Mouse (Mus musculus): ENCODE results near the gene Ins2. TPM values are rescaled to one million over a fixed set of nuclear protein-coding genes. Genes with fewer than 3 reads are reported as not detected.
A peak's percentile ranks its signal among the peaks of the same experiment; 100 is the strongest.

Gene Ins2
- polyA plus RNA-seq, 1 experiment from 2014 or later = not detected

DNA sequence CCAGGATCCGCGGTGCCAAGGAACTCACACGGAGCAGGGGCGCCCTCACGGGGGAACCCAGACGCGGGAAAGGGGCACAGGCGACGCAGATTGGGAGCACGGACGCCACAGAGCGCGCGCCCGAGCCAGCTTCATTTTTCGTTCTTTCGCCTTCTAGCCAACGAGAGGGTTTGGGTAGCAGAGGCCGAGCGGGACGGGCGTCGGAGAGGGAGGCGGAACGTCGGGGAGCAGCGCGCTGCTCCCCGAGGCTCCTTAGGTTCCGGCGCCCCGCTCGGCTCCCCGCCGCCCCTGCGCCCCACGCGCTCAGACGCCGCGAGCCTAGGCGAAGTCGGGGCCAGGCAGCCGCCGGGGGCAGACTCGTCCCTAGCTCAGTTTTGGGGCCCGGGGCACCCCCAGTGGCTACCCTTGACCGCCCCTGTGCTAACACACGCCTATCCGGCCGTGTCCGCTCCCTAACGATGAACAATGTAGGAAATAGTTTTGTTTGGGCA is 79.2 kb downstream of the Ins2 start:
- Histone ChIP-seq H3K27me3 (replicated peaks) (peaks cover 77% of the 10 kb centered on the region), H3K9ac (replicated peaks) (0 out of 2 replicates have a peak overlapping the region, but pooled peaks have one; percentile 23), H3K27ac (replicated peaks) (no peak overlapping the region), H3K4me1 (peaks cover 31% of the 10 kb centered on the region), H3K36me3 (no peaks in the 10 kb centered on the region), H3K4me3 (replicated peaks) (peak overlapping the region; percentile 20), H3K4me2 (peak overlapping the region; percentile 45), H3K9me3 (replicated peaks) (no peaks in the 10 kb centered on the region)
- under 1% methylated on average over 52 of the region's 53 CpGs for WGBS
- no peak for ATAC-seq (ENCODE audit: low FRiP score)

DNA sequence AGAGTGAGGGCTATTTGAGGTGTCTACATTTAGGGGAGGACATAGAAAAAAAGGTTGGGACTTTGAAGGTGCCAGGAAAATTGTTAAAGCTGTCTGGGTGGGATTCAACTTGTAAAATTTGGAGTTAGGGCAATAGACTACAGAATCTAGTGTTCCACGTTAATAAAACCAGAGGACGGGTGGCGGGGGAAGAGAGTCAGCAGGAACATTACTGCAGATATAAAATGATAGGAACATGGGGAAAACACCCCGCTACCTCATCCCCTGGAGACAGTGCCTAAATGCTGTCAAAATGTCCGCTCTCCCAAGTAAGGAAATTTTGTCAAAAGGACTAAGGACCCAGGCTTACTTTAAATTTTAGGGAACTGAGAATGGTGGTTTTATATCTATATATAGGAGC is 80.0 kb downstream of the Ins2 start:
- peaks cover 40% of the 10 kb centered on the region for H3K4me1 ChIP-seq
- H3K36me3 ChIP-seq = no peaks in the 10 kb centered on the region
- H3K9me3 ChIP-seq (replicated peaks) = no peaks in the 10 kb centered on the region
- no peak overlapping the region for H3K4me2 ChIP-seq
- no peak overlapping the region for H3K4me3 ChIP-seq (replicated peaks)
- no peak overlapping the region for H3K27ac ChIP-seq (replicated peaks)
- peaks cover 85% of the 10 kb centered on the region for H3K27me3 ChIP-seq (replicated peaks)
- no peak for ATAC-seq (ENCODE audit: low FRiP score)
- H3K9ac ChIP-seq (replicated peaks) = no peak overlapping the region
- 10% methylated on average over 5 of the region's 5 CpGs for WGBS

DNA sequence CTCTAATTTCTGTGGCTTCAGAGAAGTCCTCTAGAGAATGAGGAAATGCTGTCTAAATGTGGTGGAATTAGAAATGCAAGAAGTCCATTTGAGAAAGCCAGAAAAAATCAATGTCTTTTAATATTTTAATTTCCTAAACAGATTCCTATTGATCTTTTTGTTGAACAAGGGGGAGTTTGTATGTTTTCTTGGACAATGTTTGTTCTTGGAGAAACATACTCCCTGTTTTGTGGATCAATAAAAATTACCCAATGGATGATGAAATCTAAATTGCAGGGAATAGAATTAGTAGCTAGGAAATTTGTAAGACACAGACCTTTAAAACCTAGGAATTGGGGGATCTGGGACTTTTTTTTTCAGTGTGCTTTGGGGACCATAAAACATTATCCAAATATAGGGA is 81.4 kb downstream of the Ins2 start:
- Histone ChIP-seq H3K9me3 (replicated peaks) (no peaks in the 10 kb centered on the region), H3K27me3 (replicated peaks) (peaks cover 95% of the 10 kb centered on the region)
- ATAC-seq (ENCODE audit: low FRiP score) = no peak

DNA sequence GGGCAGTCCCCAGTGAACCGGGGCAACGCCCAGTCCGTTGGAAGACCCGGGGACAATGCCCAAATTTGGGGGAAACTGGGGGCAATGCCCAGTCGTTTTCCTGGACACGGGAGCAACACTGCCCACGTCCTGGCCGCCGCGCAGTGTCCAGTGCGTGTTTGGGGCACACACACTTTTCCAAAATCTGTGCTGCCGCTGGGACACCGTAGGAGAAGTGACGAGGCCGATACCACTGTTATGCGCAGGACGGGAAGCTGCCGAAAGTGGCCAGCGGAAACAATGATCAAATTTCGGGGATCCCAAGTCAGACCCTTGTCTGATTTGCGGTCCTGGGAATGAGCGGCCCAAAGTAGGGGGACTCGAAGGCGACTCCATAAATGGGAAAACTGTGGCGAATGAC is 82.1 kb downstream of the Ins2 start:
- peaks cover 95% of the 10 kb centered on the region for H3K27me3 ChIP-seq (replicated peaks)
- no peaks in the 10 kb centered on the region for H3K36me3 ChIP-seq
- peak overlapping the region; percentile 55 for H3K4me2 ChIP-seq
- no peak for ATAC-seq (ENCODE audit: low FRiP score)
- no peak overlapping the region for H3K27ac ChIP-seq (replicated peaks)
- peaks cover 41% of the 10 kb centered on the region for H3K4me1 ChIP-seq
- no peaks in the 10 kb centered on the region for H3K9me3 ChIP-seq (replicated peaks)
- WGBS = 2% methylated on average over 25 of the region's 25 CpGs
- 0 out of 2 replicates have a peak overlapping the region, but pooled peaks have one; percentile 32 for H3K9ac ChIP-seq (replicated peaks)
- H3K4me3 ChIP-seq (replicated peaks) = peak overlapping the region; percentile 35

More for the DNA sequence above, 81.4 kb downstream of the Ins2 start:
- H3K4me1 ChIP-seq = peaks cover 41% of the 10 kb centered on the region
- H3K4me2 ChIP-seq = no peak overlapping the region
- H3K9ac ChIP-seq (replicated peaks) = no peak overlapping the region
- H3K27ac ChIP-seq (replicated peaks) = no peak overlapping the region
- no peaks in the 10 kb centered on the region for H3K36me3 ChIP-seq
- no peak overlapping the region for H3K4me3 ChIP-seq (replicated peaks)

DNA sequence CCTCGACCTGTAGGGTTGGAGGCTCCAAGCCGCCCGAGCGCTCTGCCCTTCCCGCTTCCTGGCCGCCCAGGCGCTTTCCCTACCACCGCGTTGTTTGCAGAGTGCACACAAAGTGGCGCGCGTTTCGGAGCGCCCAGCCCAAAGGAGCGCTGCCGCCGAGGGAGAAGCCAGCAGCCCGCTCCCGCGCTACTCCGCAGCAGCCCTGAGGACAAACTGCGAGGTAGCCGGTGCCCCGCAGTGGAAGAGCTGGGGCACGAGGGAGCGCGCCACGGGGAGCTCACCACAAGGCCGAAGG is 82.6 kb downstream of the Ins2 start:
- H3K9me3 ChIP-seq (replicated peaks) = no peaks in the 10 kb centered on the region
- no peak overlapping the region for H3K27ac ChIP-seq (replicated peaks)
- WGBS = under 1% methylated on average over 29 of the region's 29 CpGs
- peak overlapping the region; percentile 55 for H3K4me2 ChIP-seq
- no peaks in the 10 kb centered on the region for H3K36me3 ChIP-seq
- peaks cover 41% of the 10 kb centered on the region for H3K4me1 ChIP-seq
- 0 out of 2 replicates have a peak overlapping the region, but pooled peaks have one; percentile 32 for H3K9ac ChIP-seq (replicated peaks)
- H3K4me3 ChIP-seq (replicated peaks) = peak overlapping the region; percentile 35
- ATAC-seq (ENCODE audit: low FRiP score) = no peak
- H3K27me3 ChIP-seq (replicated peaks) = peaks cover 95% of the 10 kb centered on the region

DNA sequence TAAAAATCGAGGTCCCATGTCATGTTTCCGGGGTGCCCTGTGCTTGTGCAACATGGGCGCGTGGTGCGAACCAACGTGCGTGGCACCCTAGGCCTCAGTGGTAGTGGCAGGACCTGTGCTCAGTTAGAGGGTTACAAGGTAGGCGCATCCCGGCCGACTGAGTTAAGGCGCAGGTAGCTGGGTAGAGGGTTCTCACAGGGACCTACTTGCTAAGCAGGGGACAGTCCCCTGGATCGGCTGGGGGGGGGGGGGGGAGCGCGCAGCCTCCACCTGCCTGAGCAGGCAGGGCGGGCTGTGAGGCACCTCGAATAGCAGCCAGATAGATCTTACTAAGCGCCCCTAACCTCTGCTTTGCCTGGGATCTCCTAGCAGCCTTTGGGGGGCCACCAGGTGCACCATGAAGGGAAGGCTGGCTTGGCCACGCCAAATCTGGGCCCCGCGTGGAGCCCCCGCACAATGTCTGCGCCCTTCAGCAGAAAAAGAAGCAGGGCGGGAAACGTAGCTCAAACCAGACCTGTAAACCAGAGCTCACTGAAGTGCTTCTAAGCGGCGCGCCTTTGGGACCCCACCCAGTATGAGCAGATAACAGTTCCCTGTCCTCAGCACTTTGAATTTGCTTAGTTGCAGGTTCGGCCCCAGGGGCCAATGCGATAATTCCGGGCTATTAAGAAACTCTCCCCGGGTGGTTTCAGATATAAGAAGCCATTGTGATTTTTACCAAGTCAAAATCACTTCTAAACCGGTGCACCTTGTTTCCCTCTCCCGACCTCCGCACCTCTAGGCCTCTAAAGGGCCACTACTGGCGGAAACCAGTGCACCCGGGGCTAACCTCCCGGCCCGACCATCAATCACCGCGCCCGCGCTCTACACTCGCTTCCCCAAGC is 83.2 kb downstream of the Ins2 start:
- peak overlapping the region; percentile 55 for H3K4me2 ChIP-seq
- 1% methylated on average over 41 of the region's 43 CpGs for WGBS
- H3K27ac ChIP-seq (replicated peaks) = no peak overlapping the region
- H3K4me1 ChIP-seq = peaks cover 41% of the 10 kb centered on the region
- H3K9ac ChIP-seq (replicated peaks) = 0 out of 2 replicates have a peak overlapping the region, but pooled peaks have one; percentile 32
- ATAC-seq (ENCODE audit: low FRiP score) = no peak
- H3K27me3 ChIP-seq (replicated peaks) = peaks cover 95% of the 10 kb centered on the region
- H3K36me3 ChIP-seq = no peaks in the 10 kb centered on the region
- H3K4me3 ChIP-seq (replicated peaks) = peak overlapping the region; percentile 35
- no peaks in the 10 kb centered on the region for H3K9me3 ChIP-seq (replicated peaks)

DNA sequence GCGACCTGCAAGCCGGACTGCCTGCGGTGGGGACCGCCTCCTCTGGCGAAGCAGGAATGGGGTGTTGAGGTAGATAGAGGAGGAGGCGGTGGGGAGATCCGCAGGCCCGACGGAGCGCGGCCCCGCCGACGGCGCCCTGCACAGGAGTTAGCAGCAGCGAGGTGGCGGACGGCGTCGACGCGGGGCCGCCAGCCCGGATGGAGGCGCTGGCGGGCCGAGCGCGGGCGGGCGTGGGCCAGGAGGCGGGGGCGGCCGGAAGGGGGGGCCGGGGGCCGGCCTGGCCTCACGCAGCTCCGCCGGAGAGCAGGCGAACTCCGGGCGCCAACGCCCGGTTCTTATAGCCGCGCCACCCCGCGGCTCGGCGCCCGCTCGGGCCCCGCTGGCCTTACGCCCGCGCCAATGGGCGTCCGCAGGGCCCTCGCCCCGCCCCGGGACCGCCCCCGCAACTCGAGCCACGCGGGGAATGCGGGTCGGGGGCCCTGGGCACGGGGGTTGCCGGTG is 84.0 kb downstream of the Ins2 start:
- peak overlapping the region; percentile 55 for H3K4me2 ChIP-seq
- H3K27me3 ChIP-seq (replicated peaks) = peaks cover 95% of the 10 kb centered on the region
- H3K27ac ChIP-seq (replicated peaks) = peak overlapping the region; percentile 48; the same call in 1 of the 2 replicates
- peak; percentile 45; the same call in 1 of the 2 replicates for ATAC-seq (ENCODE audit: low FRiP score)
- 2% methylated on average over 43 of the region's 70 CpGs for WGBS
- peaks cover 38% of the 10 kb centered on the region for H3K4me1 ChIP-seq
- peak overlapping the region; percentile 32; the same call in 1 of the 2 replicates for H3K9ac ChIP-seq (replicated peaks)
- no peaks in the 10 kb centered on the region for H3K9me3 ChIP-seq (replicated peaks)
- H3K4me3 ChIP-seq (replicated peaks) = peak overlapping the region; percentile 35
- H3K36me3 ChIP-seq = no peaks in the 10 kb centered on the region

DNA sequence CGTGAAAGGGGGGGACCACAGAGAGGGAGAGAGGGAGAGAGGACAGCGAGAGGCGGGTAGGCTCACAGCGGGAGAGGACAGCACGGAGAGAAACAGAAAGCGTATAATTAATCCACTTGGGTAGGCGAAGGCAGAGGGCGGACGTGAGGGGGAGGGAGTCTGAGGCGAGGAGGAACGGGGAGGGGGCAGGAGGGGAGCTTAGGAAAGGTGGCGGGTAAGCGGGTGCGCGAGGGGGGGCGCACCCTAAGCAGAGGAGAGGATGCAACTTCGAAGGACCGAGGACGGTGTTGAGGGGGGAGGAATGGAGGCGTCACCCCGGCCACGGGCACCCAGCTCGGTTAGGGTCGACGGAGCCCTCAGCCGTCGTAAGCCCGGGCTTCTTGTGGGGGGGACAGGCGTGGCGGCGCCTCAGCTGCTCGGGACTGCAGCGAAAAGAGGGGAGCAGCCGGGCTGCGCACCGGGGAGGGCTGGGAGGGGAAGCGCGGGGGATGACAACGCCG is 84.5 kb downstream of the Ins2 start:
- H3K4me1 ChIP-seq = peaks cover 33% of the 10 kb centered on the region
- peaks cover 95% of the 10 kb centered on the region for H3K27me3 ChIP-seq (replicated peaks)
- peak overlapping the region; percentile 35 for H3K4me3 ChIP-seq (replicated peaks)
- H3K36me3 ChIP-seq = no peaks in the 10 kb centered on the region
- peak overlapping the region; percentile 55 for H3K4me2 ChIP-seq
- peak; percentile 25; the same call in 1 of the 2 replicates for ATAC-seq (ENCODE audit: low FRiP score)
- peak overlapping the region; percentile 48 for H3K27ac ChIP-seq (replicated peaks)
- no peaks in the 10 kb centered on the region for H3K9me3 ChIP-seq (replicated peaks)
- peak overlapping the region; percentile 32; the same call in 1 of the 2 replicates for H3K9ac ChIP-seq (replicated peaks)
- WGBS = under 1% methylated on average over 38 of the region's 40 CpGs

DNA sequence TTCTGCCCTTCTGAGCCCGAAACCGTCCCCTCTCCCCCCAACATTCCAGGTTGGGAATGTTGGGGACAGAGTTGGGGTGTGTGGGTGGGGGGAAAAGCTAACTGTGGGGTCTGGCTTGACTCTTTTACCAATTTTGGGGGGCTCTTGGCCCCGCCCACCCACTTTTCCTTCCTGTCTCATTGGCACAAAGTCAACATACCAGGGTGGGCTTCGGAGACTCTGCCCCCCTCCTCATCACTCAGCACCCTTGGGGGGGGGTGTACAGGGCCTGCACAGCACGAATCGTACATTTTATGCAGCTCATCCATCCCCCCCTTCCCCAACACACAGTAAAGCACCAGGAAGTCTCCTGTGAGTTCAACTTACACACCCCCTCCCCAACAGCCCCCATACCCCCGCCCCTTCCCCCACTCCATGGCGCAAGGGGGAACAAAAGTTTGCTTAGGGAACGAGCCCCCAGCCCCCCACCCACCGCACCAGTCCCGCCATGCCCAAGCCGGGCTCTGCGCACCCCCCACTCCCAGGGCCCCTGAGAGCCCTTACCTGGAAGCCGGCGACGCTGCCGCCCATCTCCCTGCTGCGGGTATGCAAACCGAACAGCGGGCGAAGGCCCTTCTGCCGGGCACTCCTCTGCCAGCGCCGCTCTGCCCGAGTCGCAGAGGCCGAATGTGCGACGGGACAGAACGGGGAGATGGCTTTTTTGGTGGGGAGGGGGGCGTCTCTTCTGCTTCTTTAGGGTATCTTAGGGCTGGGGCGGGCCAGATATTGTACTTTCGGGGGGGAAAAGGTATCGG is 85.2 kb downstream of the Ins2 start:
- peak overlapping the region; percentile 36 for H3K9ac ChIP-seq (replicated peaks)
- peak overlapping the region; percentile 35 for H3K4me3 ChIP-seq (replicated peaks)

DNA sequence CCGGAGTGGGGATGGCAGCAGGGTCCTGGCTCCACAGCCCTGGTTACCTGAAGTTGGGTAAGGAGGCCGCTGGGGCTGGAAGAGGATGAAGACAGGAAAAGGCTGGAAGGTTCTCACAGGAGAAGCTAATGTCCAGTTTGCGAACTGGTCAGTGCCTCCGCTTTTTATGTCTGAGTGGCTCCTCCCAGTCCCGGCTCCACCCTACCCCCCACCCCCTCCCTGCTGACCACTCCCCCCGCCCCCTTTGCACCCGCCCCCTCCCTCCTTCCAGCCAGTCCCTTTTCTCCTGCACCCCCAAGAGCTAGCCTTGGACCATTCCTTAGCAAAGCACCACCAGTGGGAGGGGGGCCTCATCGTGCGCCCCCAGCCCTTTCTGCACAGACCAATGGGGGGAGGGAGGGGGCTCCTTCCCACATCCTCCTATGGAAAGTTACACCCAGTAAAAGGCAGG is 85.8 kb downstream of the Ins2 start:
- WGBS = 7% methylated on average over 7 of the region's 9 CpGs
- peaks cover 91% of the 10 kb centered on the region for H3K27me3 ChIP-seq (replicated peaks)
- no peak overlapping the region for H3K27ac ChIP-seq (replicated peaks)
- no peak overlapping the region for H3K9ac ChIP-seq (replicated peaks)
- H3K4me2 ChIP-seq = peak overlapping the region; percentile 55
- no peaks in the 10 kb centered on the region for H3K36me3 ChIP-seq
- peaks cover 31% of the 10 kb centered on the region for H3K4me1 ChIP-seq
- no peak for ATAC-seq (ENCODE audit: low FRiP score)
- H3K9me3 ChIP-seq (replicated peaks) = no peaks in the 10 kb centered on the region
- peak overlapping the region; percentile 35 for H3K4me3 ChIP-seq (replicated peaks)

More for the DNA sequence above, 85.2 kb downstream of the Ins2 start:
- WGBS = 1% methylated on average over 34 of the region's 34 CpGs
- H3K27ac ChIP-seq (replicated peaks) = peak overlapping the region; percentile 48; the same call in 1 of the 2 replicates
- peaks cover 93% of the 10 kb centered on the region for H3K27me3 ChIP-seq (replicated peaks)
- ATAC-seq (ENCODE audit: low FRiP score) = no peak
- H3K36me3 ChIP-seq = no peaks in the 10 kb centered on the region
- peak overlapping the region; percentile 55 for H3K4me2 ChIP-seq
- H3K9me3 ChIP-seq (replicated peaks) = no peaks in the 10 kb centered on the region
- H3K4me1 ChIP-seq = peaks cover 31% of the 10 kb centered on the region

DNA sequence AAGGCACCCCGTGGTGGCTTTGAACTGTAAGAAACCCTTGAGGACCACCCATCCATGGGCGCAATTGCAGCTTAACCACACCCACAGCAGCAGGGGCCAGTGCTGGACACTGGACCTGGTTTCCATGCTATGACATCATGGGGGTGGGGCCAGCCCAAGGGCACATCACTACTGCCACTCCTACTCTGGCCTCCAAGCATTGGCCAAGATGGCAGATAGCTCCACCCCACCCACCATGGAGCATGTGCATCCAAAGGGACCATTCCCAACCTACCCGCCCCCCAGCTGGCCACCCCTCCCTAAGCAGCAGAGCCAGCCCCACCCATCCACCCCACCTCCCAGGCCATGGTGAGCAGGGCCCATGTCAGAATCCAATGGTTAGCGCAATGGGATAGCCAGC is 87.1 kb downstream of the Ins2 start:
- peak overlapping the region; percentile 26; the same call in 1 of the 2 replicates for H3K4me3 ChIP-seq (replicated peaks)
- H3K36me3 ChIP-seq = no peaks in the 10 kb centered on the region
- peaks cover 30% of the 10 kb centered on the region for H3K4me1 ChIP-seq
- no peaks in the 10 kb centered on the region for H3K9me3 ChIP-seq (replicated peaks)
- WGBS = 35% methylated on average over 4 of the region's 4 CpGs
- no peak overlapping the region for H3K27ac ChIP-seq (replicated peaks)
- no peak overlapping the region for H3K9ac ChIP-seq (replicated peaks)
- peak overlapping the region; percentile 32 for H3K4me2 ChIP-seq
- ATAC-seq (ENCODE audit: low FRiP score) = no peak
- peaks cover 83% of the 10 kb centered on the region for H3K27me3 ChIP-seq (replicated peaks)
